Mouse (Mus musculus): ENCODE measurements around the gene Fam69a.

Gene Fam69a

DNA sequence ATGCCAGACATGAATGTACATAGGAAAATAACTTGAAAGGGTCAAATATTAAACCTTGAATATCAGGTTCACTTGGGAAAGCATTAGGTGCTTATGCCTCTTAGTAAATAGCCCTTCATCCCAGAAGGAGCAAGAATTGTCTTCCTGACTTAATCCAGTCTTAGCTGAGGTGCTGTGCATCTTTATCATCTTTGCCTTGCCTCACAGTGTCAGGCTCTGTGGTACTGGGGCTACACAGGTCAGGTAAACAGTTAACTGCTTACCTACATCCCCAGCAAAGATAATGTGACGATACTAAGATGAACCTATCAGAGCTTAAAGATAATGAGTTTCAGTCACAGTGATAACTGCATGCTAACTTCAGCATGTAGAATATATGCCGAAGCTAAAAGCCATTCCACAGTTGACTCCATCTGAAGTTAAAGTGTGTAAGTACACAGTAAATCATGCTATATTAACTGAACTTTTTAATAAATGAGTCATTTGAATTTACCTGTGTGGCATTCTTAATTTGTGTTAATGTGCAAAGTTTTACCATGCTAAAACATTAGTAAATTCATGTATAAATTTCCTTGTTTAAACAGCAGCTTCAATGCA lies 78.3 kb downstream of the Fam69a start:
- DNase-seq (ENCODE audit: low read depth, low spot score): no peak

- no peak for DNase-seq (ENCODE audit: low read depth, low spot score)
These were observed 82.6 kb downstream of the Fam69a start for GRCm38 (mm10) chr5:107904325-107904724.

DNA sequence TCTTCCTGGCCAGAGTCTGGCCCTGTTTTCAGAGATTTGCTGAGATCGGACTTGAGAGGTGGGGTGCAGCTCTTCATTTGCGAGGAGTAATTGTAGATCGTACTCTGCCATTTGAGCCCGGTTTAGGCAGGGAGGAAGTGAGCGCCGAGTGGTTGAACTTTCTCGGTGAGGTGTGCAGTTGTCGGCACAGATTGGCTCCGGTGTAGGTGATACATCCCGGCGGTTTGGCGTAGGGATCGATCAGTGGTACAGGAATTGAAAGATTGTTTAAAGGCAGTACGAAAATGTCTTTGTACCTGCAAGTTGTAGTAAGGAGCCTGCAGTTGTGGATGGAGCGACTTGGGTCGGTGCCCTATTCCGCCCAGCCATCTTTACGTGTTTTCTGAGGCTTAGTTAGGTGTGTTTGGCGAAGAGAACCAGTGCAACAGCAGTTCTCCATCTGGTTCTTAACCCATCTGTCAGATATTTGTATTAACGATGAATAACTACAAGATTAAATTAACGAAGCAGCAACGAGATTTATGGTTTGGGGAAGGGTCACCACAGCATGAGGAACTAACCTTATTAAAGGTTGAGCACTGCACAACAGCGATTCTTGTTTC lies 85.8 kb downstream of the Fam69a start:
- peak; percentile 73 for DNase-seq (ENCODE audit: low read depth, low spot score)

DNA sequence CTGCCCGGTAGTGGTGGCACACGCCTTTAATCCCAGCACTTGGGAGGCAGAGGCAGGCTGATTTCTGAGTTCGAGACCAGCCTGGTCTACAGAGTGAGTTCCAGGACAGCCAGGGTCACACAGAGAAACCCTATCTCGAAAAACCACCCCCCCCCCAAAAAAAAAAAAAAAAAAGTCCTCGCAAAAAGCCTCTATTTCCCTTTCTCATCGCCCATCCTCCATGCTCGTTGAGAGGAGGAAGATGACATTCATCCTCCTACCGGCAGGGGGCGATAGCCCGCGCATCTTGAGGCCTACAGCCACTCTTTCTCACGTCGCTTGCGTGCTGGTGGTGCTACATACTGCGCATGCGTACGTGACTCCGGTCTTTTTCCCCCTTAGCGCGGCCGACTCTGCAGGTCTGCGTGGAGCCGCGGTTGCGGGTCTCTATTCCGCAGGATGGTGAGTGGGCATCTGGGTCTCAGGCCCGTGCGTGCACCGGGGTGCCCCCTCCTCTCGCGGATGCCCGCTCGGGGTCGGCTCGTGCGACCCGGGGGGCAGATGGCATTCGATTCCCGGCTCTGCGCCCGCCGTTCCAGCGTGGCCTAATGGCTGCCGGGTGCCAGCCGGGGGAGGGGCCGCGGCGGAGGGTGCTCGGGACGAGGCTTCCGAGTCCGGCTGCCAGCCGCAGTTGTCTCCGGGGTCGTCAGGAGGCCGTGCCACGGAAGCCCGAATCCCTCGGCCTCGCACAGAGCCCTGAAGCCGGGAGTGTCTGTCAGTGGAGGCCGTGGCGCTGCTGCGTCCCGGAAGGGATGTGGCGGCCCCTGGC lies 86.5 kb downstream of the Fam69a start, which contains the start of gene Rpl5:
Rpl5 (plus strand) TSS at position 297 of the 808 bp plus-strand sequence.
- peak; percentile 98 for DNase-seq (ENCODE audit: low read depth, low spot score)

GRCm38 (mm10) chr5:107896265-107896664 lies 90.6 kb downstream of the Fam69a start:
- DNase-seq (ENCODE audit: low read depth, low spot score): no peak

DNA sequence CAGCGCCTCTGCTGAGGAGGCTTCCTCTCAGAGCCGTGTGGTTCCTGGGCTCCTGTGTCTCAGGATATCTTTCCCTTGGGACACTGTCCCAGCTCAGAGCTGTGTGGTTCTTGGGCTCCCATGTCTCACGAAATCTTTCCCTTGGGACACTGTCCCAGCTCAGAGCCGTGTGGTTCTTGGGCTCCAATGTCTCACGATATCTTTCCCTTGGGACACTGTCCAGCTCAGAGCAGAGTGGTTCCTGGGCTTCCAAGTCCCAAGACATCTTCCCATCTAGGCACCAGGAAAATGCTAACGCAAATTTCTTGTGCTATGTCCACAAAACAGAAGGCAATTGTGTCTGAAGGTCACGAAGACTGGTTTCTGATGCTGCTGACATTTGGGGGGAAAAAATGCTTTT lies 92.2 kb downstream of the Fam69a start:
- DNase-seq (ENCODE audit: low read depth, low spot score): no peak

DNA sequence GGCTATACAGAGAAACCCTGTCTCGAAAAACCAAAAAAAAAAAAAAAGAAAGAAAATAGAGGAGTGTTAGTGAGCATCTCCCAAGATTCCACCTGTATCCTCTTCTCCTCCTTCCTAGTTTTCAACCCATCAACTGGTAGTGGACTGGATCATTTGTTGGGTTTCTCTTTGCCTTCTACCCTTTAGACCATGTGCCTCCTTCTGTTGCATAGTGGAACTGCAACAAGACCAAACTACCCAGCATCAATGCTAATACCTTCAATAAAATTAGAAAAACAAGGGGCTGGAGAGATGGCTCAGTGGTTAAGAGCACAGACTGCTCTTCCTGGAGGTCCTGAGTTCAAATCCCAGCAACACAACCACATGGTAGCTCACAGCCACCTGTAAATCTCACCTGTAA lies 95.4 kb downstream of the Fam69a start:
- DNase-seq (ENCODE audit: low read depth, low spot score): peak; percentile 60

DNA sequence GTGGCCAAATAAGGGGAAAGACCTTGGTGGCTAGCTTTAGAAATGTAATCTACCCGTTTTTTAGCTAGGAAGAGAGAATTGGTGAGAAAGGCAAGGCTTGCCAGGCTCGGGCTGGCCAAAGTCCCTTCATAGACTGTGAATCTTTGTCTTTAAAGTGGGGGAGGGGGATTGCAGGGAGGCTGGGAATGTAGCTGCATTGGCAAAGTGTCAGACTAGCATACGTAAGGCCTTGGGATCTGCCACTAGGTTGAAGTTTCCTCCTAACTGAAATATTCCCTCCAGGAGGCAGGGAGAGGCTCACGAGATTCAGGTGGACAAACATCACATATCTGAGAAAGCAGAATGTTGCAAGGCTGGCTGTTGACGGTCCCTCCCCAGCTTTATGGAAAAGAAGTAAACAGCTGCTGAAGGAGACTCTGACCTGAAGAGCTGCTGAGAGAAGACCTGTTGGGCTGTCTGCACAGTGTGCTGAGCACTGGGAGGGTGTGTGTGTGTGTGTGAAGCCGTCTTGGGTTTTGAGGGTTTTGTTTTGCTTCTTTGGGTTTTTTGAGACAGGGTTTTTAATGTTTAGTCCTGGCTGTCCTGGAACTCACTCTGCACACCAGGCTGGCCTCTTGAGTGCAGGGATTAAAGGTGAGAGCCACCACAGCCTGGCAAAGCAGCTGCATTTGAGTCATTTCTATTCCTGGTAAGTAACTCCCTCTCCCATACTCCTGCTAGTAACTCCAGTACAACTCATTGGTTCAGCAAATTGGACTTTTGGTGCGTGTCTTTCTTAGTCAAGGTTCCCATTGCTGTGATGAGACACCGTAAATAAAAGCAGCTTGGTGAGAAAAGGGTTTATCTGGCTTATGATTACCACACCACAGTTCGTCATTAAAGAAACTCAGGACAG lies 96.6 kb downstream of the Fam69a start:
- no peak for DNase-seq (ENCODE audit: low read depth, low spot score)

- no peak for DNase-seq (ENCODE audit: low read depth, low spot score)
These were observed 106.2 kb downstream of the Fam69a start for GRCm38 (mm10) chr5:107880710-107881109.

DNA sequence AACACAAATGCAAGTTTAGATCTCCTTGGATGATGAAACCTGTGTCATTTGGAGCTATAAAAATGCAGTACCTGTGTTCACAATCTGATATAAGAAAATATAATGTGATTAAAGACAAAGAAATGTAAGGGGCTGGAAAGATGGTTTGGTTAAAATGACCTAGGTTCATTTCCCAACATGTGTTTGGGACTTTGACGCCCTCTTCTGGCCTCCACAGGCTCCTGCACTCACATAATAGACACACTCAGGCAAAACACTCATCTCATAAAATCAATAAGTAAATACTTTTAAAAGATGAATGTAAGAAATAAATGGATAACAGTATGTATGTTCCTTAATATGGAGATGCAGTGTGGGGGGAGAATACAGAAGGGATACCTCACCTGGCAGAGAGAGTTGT lies 109.8 kb downstream of the Fam69a start:
- DNase-seq (ENCODE audit: low read depth, low spot score): no peak

- DNase-seq (ENCODE audit: low read depth, low spot score): no peak
These were observed 111.6 kb downstream of the Fam69a start for GRCm38 (mm10) chr5:107875261-107875611.

DNA sequence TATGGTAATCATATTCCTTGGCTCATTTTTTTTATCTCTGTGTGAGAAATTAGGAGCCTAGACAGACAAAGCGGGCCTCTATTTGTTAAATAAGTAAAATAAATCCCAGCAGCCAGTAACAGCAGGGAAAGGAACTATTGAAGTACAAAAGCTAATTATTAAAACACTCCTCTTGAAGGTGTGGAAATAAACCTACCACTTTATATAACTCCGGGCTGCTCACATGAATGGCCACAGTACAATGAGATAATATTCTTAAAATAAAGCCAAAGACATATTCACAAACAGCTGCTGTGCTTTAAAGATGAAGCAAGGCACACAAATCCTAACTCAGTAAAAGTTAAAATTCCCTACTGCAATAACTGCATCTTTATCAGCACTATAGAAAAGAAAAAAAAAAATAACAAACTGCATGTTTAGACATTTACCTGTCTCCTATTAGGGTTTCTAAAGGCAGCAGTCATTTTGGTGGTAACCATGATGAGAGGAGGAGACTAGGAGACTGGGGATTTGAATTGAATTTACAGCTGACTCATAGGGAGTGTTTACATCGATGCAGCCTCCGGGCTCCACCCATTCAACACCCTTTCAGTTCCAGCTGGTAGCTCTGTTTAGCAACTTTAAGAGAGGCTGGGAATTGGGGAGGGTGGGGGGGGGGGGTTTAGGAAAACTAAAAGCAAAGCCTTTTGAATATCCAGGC lies 112.2 kb downstream of the Fam69a start, which contains the start of gene Evi5:
Evi5 (minus strand) TSS at position 547 of the 700 bp plus-strand sequence.
- no peak for DNase-seq (ENCODE audit: low read depth, low spot score)

GRCm38 (mm10) chr5:107873886-107874302 lies 113.0 kb downstream of the Fam69a start:
- no peak for DNase-seq (ENCODE audit: low read depth, low spot score)

DNA sequence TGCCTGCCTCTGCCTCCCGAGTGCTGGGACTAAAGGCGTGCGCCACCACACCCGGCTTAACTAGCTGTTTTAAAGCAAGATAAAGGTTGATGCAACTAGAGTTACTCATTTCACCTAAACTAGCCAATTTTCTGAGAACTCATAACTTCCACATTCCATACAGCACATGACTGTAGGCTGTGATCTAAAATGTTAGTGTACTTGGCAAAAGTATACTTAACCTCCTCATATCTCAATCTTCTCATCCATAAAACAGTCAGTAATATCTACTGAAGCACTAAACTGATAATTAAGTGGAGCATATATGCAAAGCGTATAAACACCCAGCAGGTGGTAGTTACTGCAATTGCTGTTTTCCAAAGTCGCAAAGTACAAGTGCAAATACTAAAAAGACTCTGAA lies 113.6 kb downstream of the Fam69a start:
- no peak for DNase-seq (ENCODE audit: low read depth, low spot score)

DNA sequence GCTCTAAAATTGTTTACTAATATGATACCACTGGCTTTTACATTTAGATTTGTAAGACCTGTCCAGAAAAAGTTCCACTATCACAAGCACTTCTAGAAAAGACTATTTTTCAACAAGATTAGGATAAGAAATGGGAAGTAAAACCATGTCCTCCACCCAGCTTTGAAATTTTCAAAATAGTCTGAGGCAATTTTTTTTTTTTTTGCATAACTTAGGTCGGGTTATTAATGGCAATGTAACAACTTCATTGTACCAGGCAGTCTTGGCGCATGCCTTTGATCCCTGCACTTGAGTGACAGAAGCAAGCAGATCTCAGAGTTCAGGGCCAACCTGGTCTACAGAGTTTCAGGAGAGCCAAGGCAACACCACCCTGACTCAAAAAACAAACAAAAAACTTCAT lies 117.2 kb downstream of the Fam69a start:
- DNase-seq (ENCODE audit: low read depth, low spot score): no peak

GRCm38 (mm10) chr5:107868905-107869424 lies 117.9 kb downstream of the Fam69a start:
- peak; percentile 62 for DNase-seq (ENCODE audit: low read depth, low spot score)

DNA sequence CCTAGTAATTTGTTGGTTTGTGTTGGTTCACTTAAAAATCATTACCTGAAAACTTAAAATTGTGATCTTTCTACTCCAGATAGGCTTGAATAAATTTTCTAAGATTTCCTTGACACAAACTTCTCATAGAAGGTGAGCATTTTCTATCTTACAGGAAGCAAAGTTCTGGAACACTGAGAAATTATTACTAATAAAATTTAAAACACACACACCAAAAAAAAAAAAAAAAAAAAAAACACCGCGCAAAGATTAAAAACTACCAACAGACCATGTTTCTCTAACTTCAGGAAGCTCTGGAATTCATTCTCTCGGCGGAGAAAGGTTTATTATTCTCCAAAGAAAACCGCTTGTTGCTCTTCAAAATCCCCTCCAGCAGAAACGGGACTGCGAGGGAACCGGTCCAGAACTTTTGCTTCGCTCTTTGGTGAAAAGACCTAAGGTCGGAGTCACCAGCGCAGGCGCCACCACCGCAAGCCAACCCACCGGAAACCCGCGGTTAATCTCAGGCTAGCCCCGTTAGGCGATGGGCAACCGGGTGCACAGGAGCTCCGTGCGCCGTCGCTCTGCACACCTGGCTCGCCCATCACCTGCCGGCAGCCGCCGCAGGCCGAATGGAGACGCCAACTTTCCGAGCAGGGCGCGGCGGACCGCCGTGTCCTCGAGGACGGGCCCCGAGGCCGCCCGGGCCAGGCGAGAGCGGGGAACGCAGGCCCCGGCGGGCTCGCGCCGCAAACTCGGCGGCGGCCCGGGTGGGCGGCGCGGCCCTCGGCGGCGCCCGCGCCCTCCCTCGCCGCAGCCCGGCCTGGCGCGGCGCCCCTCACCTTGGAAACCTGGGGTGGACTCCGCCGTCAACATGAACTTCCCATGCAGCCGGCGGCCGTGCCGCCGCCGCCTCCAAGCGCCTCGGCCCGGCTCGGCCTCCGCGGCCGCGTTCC lies 118.6 kb downstream of the Fam69a start:
- peak; percentile 70 for DNase-seq (ENCODE audit: low read depth, low spot score)

DNA sequence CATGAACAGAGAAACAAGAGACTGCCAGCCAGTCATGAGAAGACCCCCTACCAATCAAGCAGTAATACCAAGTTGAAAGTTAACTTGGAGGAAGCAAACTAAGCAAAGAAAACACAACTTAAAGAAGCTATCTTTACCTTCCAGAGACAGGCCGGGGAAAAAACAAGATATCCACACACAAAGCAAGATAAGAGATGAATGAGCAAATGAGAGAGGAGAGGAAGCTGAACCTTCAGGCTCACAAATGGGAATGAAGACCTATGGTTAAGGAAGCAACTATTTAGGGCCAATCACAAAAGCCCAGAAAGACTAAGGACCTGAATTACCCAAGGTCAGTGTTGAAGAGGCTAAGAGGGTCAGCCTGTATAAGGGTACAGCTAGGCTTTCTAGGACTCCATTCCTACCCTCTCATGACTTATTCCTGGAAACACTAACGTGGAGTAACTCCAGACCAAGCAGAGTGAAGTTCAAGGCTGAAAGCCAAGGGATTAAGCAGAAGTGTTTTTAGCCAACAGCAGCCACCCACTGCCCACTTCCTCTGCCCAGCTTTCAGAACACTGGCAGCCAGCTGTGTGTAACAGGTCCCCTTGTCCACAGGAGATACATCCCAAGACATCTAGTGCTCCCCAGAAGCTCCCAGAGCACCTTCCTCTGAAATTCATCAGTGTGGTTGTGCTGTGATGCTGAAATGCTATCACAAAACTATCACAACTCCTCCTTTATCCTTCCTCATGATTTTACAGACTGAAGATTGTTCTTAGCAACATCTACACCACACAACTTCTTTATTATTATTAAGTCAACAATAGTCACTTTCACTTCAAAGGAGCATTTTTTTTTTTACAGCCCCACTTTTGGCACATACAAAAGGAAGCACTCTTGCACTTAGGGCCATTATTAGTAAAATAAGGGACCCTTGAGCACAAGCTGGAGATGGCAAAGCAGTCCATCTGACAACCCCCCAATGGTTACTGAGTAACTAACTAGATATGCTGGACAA lies 120.5 kb downstream of the Fam69a start:
- DNase-seq (ENCODE audit: low read depth, low spot score): no peak

- no peak for DNase-seq (ENCODE audit: low read depth, low spot score)
These were observed 122.9 kb downstream of the Fam69a start for GRCm38 (mm10) chr5:107863971-107864370.
